Mouse (Mus musculus): ENCODE data around the gene Isg20l2.

Isg20l2 gene

DNA sequence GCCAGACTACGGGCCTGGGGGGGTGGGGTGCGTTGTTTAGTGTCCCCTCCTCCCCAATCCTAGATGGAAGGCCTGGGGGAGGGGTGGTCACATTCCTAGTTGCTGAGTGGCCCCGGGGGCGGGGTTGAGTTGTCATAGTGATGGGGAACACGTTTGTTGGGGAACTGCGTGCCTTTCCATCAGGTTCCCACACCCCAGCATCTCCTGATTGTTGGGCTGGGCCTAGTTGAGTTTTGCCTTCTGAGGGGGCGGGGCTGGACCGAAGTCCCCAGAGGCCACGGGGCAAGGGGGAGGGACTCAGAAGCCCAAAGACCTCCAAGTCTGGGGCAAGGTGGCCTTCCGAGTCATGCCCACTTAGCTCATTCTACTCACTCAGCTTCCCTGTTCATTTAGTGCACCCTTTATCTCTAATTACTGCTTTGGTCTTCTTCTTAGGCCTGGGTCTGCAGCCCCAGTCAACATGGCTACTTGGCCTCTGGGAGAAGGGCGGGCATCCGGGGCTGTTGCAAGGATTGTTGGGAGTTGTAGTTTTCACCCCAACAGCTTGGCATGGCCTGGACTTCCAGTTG, 19.5 kb upstream of the Isg20l2 start:
- ATAC-seq (ENCODE audit: low TSS enrichment) = no peak

- ATAC-seq (ENCODE audit: low TSS enrichment) = no peak
Measured at GRCm38 (mm10) chr3:87913491-87913890, 16.6 kb upstream of the Isg20l2 start.

GRCm38 (mm10) chr3:87913891-87914290, 16.2 kb upstream of the Isg20l2 start:
- ATAC-seq (ENCODE audit: low TSS enrichment) = no peak

DNA sequence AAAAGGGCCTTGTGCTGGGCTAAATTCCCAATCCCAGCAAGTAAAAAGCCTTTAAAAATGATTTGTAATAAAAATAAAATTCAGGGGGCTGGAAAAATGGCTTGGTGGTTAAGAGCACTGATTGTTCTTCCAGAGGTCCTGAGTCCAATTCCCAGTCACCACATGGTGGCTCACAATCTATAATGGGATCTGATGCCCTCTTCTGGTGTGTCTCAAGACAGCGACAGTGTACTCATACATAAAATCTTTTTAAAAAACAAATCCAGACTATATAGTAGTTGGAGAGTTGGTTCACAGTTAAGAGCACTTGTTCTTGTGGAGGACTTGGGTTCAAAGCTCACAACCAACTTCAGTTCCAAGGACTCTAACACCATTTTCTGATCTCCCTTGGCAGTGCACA, 13.1 kb upstream of the Isg20l2 start:
- no peak for ATAC-seq (ENCODE audit: low TSS enrichment)

DNA sequence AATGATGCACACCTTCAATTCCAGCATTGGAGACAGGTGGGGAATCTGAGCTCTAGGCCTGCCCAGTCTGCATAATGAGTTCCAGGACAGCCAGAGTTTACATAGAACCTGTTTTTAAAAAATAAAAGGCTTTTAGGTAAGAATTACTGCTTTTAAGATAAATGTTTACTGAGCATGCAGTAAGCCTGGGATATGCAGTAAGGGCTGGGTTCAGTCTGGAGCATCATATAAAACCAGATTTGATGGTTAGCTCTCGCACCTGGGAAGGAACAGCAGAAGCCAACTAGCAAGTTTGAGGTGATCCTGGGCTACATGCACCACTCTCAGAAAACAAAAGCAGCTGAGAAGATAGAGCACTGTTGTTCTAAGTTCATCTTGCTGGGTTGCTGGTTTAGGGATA, 11.6 kb upstream of the Isg20l2 start:
- ATAC-seq (ENCODE audit: low TSS enrichment) = no peak

DNA sequence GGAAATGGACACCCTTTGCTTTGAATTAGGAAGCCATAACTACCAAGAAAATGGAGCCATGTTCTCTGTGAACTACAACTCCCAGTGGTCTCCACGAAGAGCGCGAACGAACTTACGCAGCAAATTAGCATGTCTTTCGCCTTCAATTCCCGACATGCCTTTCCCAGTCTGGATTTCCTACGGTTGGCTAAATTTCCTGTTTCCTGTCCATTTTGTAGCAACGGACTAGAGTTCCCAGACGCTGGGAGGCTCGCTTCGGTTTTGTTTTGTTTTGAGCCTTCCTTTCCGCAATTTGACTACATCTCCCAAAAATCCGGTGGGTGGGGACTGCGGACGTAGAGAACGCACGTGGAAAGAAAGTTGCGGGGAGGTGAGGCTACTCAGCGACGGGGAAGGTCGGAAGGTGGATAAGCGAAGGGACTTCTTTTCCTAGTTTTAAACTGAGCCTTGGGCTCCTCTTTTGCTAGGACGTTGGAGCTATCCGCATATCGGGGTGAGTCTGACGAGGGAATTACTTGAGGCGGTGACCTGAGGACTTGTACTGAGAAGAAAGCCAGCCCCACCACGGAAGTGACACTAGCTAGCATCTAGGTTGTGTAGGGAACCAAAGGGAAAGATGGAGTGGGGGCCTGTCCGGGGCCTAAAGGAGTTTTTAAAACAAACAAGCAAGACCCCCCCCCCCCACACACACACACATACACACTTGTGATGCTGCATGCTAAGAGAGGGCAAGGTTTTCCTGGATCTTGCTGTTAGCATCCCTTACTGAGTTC, 10.6 kb upstream of the Isg20l2 start, which contains the start of gene Mrpl24:
Mrpl24 (plus strand) TSS at position 171 of the 773 bp plus-strand sequence.
- ATAC-seq (ENCODE audit: low TSS enrichment) = peak; percentile 92

GRCm38 (mm10) chr3:87920270-87920943, 9.7 kb upstream of the Isg20l2 start:
- no peak for ATAC-seq (ENCODE audit: low TSS enrichment)

DNA sequence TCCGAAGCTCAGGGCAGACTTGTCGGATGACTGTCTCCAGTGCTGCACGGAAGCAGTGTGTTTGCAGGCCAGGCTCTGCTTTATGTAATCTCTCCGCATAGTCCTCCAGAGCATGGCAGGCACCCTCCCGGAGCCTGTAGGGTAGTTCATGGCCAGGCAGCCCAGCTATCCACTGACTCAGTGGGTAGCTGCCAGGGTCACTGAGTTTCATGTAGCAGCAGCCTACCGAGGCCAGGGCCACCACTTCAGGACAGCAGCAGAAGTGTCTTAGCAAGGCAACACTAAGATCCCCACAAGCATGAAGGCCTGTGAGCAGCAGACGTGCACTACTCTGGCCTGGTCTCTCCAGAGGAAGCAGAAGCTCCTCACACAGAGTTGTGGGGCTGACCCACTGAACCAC, 5.1 kb upstream of the Isg20l2 start:
- ATAC-seq (ENCODE audit: low TSS enrichment) = no peak

DNA sequence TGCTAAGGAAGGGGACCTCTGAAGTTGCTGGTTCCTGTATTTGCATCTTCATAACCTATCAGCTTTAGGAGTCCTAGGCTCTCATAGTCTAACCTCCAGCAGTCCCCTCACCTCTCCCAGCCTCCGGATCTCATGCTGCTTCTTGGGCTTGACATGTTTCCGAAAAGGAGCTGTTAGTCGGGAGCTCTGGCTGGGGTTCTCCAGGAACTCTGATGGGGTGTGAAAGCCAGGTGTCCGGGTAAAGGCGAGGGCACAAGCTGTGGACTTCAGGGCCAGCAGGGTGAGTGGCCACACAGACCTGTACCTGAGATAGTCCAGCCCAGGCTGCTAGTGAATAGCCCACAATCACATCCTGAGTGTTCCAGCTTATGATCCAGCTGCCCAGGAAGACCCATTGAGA, 2.7 kb upstream of the Isg20l2 start:
- no peak for ATAC-seq (ENCODE audit: low TSS enrichment)

DNA sequence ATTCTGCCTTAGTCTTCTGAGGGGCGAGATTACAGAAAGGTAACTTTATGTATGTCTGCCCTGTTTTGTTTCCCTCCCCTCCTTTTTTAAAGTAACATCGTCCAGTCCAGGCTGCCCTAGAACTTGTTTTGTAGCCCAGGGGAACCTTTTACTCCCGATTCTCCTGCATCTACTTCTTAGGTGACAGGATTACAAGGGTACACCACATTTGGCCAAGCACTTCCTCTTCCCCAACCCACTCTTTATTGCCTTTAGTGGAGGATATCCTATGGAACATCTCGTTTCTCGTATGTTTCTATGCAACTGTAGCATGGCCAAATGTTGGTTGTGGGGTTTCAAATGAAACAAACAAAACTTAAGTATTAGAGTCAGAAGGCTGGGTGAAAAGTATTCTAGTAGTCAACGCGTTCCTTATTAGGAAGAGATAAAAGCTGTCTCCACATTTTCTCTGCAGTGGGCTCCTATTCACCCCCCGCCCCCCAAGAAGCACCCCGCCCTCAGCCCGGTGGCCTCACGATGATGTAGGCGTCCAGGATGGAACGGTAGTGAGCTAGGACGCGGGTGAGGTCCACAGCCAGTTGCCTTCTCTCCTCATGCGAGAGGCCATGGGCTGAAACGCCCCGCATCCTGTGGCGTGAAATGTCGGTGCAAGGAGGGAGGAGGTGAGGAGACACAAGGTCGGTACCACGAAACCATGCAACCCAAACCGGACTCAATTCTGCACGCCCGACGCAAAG, 605 bp upstream of the Isg20l2 start:
- no peak; the same call in 1 of the 2 replicates for ATAC-seq (ENCODE audit: low TSS enrichment)

DNA sequence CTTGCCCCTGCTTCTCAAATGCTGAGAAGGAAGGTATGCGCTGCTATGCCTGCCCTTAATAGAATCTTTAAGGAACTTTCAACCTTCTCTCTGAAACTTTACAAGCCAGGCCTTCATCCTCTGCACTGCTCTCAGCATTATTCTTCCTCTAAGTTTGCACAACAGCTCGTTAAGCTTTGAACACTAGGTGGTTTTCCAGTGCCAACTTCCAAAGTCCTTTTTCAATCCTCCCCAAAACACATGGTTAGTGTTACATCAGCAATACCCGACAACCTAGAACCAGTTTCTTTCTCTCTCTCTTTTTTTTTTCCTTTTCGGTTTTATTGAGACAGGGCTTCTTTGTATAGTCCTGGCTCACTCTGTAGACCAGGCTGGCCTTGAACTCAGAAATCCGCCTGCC, 3.9 kb downstream of the Isg20l2 start:
- no peak for ATAC-seq (ENCODE audit: low TSS enrichment)

DNA sequence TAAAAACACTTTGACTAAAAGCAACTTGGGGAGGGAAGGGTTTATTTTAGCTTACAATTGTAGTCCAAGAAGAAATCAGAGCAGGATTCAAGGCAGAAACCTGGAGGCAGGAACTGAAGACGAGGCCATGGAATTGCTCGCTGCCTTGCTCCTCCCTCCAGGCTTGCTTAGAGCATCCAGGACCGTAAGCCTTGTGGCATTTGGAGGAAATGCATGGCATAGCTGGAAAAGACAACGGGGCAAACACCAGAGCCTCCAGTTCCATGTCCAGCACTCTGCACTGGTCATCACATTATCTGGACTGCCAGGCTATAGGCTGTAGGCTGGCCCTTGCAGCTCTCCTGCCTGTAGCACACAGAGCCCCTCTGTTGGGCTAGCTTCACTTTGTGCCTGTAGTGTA, 4.4 kb downstream of the Isg20l2 start:
- ATAC-seq (ENCODE audit: low TSS enrichment) = no peak

GRCm38 (mm10) chr3:87935201-87935600, 5.1 kb downstream of the Isg20l2 start:
- ATAC-seq (ENCODE audit: low TSS enrichment) = no peak

DNA sequence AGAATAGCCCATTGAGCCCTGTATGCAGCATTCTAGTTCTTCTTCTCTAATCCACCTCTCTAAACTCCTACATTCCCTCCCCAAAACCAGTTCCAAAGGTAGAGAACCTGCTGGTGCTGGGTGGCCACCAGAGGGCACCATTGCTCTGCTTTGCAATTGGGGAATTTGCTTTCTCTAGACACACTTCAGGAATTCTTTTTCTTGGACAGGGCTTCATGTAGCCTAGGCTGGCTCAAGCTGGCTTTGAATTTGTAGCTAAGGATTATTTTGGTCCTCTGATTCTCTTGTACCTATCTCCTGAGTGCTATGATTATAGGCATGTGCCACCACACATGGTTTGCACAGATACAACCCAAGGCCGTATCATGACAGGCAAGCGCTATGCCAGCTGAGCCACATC, 5.7 kb downstream of the Isg20l2 start:
- peak; percentile 83 for ATAC-seq (ENCODE audit: low TSS enrichment)

DNA sequence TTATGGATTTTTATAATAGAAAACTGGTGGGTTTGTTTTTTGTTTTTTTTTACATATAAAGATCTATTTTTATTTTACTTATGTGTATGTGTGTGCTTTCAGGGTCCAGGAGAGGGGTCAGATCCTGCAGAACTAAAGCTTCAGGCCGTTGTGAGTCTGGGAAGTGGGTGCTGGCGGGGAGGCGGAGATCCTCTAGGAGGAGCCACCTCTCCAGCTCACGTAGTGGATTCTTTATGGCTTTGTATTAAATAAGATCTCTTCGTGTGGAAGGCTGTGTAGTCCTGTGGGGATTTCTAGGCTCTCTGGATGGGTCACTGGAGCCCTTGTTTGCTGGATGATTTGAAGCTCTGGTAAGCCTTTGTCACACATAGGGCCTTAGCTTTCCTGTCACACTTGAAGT, 10.5 kb downstream of the Isg20l2 start:
- no peak for ATAC-seq (ENCODE audit: low TSS enrichment)

GRCm38 (mm10) chr3:87942471-87942870, 12.4 kb downstream of the Isg20l2 start:
- ATAC-seq (ENCODE audit: low TSS enrichment) = no peak

DNA sequence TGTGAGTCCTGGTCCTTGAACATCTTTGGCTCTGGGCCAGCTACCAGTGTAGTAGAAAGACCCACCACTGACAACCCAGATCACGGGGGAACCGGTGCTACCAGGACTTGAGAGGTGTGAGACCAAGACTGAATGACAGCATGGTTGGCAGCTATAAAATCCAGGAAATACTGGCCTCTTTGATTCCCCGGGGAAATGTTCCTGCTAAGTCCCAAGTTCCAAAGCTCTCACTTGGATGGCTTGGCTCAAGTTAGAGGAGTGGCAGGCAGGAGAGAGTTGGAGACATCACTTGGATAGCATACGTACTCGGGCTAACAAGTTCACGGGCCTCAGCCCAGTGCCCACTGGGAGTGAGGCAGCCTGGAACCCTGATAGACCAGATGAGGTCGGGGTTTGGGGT, 13.5 kb downstream of the Isg20l2 start:
- ATAC-seq (ENCODE audit: low TSS enrichment) = no peak

GRCm38 (mm10) chr3:87944838-87945600, 14.9 kb downstream of the Isg20l2 start:
- no peak for ATAC-seq (ENCODE audit: low TSS enrichment)

DNA sequence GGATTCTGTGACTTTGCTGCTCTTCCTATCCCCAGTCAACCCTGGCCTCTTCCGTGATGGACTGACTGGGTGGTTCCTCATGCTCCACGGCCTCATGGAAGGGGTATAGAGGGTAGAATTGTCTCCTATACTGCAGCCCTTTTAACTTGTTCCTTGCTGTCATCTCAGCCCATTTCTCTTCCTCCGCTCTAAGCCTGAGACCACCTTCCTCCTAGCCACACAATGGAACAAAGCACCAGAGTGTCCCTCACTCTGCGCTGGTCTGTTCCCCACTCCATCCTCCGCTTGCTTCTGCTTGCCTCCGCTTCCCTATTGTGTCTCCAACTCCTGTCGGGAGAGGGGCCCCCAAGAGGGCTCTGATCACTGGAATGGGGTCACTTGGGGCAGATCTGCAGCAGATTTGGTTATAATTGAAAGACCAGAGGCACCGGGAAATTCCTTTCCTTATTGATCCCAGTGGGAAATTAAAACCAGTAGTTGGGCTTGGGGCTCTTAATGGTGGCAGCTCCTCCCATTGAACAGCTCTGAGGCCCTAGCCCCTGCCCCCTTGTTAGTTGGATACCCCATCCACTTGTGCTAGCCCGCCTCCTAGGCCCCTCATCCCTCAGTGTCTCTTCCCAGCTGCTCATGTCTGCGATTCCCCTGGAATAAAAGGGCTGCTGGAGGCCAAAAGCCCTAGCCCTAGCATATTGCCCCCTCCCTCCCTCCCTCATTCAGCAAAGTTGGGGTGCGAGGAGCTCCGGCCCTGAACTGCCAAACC, 15.8 kb downstream of the Isg20l2 start:
- ATAC-seq (ENCODE audit: low TSS enrichment) = no peak

DNA sequence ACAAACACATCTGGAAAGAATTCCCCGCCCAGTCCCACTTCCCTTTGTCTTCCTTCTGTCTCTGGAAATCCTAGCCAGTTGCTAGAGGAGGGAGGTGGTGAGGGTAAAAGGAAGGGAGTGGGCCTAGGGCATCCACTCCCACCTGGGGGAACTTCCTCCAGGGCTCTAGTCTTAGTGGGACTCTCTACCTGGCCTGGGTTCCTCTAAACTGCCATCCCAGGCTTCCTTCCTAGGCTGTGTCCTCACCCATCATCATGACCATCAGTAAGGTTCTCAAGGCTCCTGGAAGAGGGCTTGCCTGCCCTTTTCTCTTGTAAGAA, 16.4 kb downstream of the Isg20l2 start:
- no peak for ATAC-seq (ENCODE audit: low TSS enrichment)
